Mouse (Mus musculus): ENCODE results near the gene Trpv1. TPM values are rescaled to one million over a fixed set of nuclear protein-coding genes. Genes with fewer than 3 reads are reported as not detected.
A peak's percentile ranks its signal among the peaks of the same experiment; 100 is the strongest.

The Trpv1 gene
- 5.8 and 11.5 TPM in 2 replicates for polyA plus RNA-seq (2015; fragmentation: Nextera tagmentation; extraction: Ambion mirVana)

- Histone ChIP-seq H3K9ac (no peak within 1 kb of the TSS), H3K4me2 (no peak within 1 kb of the TSS), H3K9me3 (no peaks in the 10 kb centered on the region), H3K4me3 (no peak within 1 kb of the TSS), H3K27me3 (no peaks in the 10 kb centered on the region), H3K27ac (replicated peaks) (no peak within 1 kb of the TSS), H3K4me1 (replicated peaks) (no peaks in the 10 kb centered on the region), H3K36me3 (no peaks in the 10 kb centered on the region)
- WGBS: 74% methylated on average over 5 of the region's 5 CpGs
- ATAC-seq (ENCODE audit: low read depth): no peak
Observed at GRCm38 (mm10) chr11:73233992-73234391, at the start of gene Trpv1. Gene Trpv1 (plus strand): TSS chr11:73234292.

DNA sequence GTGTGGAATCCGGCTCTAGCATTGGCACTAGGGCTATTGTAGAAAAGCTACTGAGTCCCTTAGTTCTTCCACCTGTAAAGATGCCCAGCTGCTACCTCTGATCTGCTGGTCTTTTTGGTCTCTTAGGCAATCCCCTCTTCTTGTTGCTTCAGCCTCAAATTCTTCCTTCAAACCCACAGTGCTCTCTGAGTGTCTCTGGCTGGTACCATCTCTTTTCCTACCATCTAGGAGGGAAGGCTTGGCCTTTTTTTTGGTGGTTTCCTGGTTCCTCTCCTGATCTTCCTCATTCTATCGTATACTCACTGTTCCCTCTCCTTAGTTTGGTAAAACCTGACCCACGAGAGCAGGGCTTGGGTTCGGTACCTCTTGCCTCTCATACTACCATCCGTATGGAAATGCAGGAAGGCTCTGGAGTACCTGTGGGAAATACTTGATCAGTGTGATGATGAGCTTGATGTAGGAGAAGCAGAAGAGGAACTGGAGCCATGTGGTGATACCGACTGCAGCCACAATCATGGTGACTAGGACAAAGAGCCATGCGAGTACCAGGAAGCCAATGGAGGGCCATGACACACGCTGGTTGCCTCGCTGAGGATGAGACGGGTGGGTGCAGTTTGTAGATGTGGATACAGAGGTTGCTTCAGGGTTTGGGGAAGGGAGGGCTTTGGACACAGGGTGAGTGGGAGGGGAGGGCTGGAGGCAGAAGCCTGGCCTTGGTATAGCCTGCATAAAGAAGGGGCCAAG is 48.0 kb upstream of the Trpv1 start:
- no peaks in the 10 kb centered on the region for H3K27me3 ChIP-seq
- no peaks in the 10 kb centered on the region for H3K9me3 ChIP-seq
- no peak overlapping the region for H3K4me2 ChIP-seq
- peaks cover 88% of the 10 kb centered on the region for H3K36me3 ChIP-seq
- H3K9ac ChIP-seq: no peak overlapping the region
- H3K27ac ChIP-seq (replicated peaks): no peak overlapping the region
- no peak overlapping the region for H3K4me3 ChIP-seq
- no peaks in the 10 kb centered on the region for H3K4me1 ChIP-seq (replicated peaks)
- no peak for ATAC-seq (ENCODE audit: low read depth)
- 93% methylated on average over 10 of the region's 10 CpGs for WGBS

DNA sequence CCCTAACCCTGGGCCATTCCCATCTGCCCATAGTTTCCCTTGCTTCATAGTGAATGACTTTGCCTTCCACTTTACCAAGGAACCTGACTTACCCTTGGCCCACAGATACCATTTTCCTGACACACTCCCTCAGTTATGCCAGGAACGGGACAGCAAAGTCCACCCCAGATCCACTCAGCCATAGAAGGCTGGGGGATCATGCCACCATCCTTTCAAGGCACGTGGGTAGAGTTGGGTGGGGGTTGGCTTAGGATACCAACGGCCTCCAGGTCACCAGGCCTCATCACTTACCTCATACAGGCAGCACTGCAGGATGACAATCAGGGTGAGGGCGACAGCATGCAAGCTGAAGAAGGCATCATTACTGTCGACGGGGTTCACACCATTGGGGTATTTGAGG is 46.9 kb upstream of the Trpv1 start:
- no peaks in the 10 kb centered on the region for H3K27me3 ChIP-seq
- no peak for ATAC-seq (ENCODE audit: low read depth)
- H3K27ac ChIP-seq (replicated peaks): no peak overlapping the region
- H3K36me3 ChIP-seq: peaks cover 96% of the 10 kb centered on the region
- H3K9me3 ChIP-seq: no peaks in the 10 kb centered on the region
- no peak overlapping the region for H3K9ac ChIP-seq
- H3K4me2 ChIP-seq: no peak overlapping the region
- H3K4me3 ChIP-seq: no peak overlapping the region
- H3K4me1 ChIP-seq (replicated peaks): no peaks in the 10 kb centered on the region
- 88% methylated on average over 6 of the region's 6 CpGs for WGBS

DNA sequence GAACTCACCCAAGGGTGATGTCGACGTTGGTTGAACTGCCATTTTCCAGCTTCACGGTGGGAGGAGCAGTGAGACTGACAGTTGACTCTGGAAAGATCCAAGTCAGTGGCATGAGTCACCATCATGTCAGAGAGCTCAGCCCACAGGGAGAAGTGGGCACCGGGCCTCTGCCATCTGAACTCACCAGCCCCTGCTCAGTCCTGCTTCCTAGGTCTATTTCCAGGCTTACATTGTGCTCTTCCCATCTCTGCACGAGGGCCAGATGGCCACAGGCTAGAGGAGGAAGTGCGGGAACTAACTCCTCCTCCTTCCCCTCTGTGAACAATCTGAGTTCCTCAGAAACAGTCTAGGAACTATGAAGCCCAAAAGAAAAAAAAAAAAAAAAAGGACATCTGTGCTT is 41.0 kb upstream of the Trpv1 start:
- H3K27ac ChIP-seq (replicated peaks): no peak overlapping the region
- peaks cover 15% of the 10 kb centered on the region for H3K4me1 ChIP-seq (replicated peaks)
- H3K9me3 ChIP-seq: no peaks in the 10 kb centered on the region
- H3K9ac ChIP-seq: no peak overlapping the region
- peaks cover 71% of the 10 kb centered on the region for H3K36me3 ChIP-seq
- 80% methylated on average over 6 of the region's 6 CpGs for WGBS
- H3K4me2 ChIP-seq: no peak overlapping the region
- no peak for ATAC-seq (ENCODE audit: low read depth)
- H3K27me3 ChIP-seq: no peaks in the 10 kb centered on the region
- H3K4me3 ChIP-seq: no peak overlapping the region

DNA sequence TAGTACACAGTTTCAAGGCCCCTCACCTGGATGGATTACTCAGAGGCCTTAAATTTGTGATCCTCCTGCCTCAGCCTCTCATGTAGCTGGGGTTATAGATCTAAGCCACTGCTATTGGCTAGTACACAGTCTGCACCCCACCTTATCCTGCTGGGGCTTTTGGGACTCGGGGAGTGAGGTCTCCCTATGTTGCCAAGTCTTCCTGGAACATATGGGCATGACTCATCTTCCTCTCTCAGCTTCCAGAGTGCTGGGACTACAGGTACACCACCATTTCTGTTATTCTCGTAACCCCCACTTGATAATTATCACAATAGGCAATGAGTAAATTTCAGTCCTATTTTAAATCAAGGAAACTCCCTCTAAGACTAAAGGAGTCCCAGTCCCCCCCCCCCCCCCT is 39.6 kb upstream of the Trpv1 start:
- 84% methylated on average over 2 of the region's 2 CpGs for WGBS
- ATAC-seq (ENCODE audit: low read depth): no peak
- Histone ChIP-seq H3K9me3 (no peaks in the 10 kb centered on the region), H3K4me3 (no peak overlapping the region), H3K27ac (replicated peaks) (no peak overlapping the region), H3K36me3 (peaks cover 57% of the 10 kb centered on the region), H3K27me3 (no peaks in the 10 kb centered on the region), H3K4me1 (replicated peaks) (peaks cover 21% of the 10 kb centered on the region), H3K9ac (no peak overlapping the region), H3K4me2 (no peak overlapping the region)

DNA sequence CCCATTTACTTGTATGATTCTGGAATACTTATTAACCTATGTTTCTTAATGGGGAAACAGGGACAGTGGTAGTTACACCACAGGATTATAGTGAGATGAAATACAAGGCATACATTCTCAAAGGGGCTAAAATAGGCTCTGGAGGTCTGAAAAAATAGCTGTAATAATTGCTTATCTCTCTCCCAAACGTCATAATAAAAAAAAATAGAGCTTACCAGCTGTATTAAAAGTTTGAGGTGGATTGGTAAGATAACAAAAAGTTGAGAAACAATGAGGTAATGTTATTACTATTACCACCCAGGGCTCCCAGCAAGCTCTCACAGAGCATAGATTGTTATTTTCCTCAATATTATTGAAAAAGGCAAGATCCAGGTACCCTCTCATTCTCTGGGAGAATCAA is 35.9 kb upstream of the Trpv1 start:
- ATAC-seq (ENCODE audit: low read depth): no peak
- 2% methylated on average over 1 of the region's 1 CpGs for WGBS
- Histone ChIP-seq H3K9me3 (no peaks in the 10 kb centered on the region), H3K4me1 (replicated peaks) (peaks cover 27% of the 10 kb centered on the region), H3K27ac (replicated peaks) (no peak overlapping the region), H3K4me3 (peak overlapping the region; percentile 68), H3K4me2 (peak overlapping the region; percentile 86), H3K36me3 (peaks cover 20% of the 10 kb centered on the region), H3K9ac (peak overlapping the region; percentile 84), H3K27me3 (no peaks in the 10 kb centered on the region)

DNA sequence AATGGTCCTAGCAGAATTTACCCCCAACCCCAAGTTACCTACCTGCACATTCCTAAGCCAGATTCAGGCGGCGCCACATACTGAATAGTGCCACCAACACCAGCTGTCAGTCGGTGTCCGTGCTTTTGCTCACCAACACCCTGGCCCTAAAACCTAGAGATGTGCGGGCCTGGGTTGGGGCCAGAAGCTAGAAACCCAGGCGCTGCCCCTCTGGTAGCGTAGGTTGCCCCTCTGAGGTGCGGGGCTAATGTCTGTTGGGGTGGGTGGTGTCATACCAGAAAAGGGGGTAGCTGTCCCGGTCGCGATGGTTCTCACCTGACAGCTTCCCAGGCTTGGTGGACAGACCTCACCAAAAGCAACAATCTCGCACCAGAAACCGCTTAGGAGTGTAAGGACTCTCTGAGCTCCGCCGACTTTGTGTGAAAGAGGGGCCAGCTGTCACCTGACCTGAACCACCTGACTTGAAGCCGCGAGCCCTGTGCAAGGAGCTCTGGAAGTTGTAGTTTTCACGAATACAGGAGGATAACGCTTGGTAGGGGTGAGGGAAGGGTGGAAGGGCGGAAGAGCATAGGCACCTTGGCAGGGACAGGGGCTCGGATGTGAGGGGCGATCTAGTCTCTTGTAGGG is 35.4 kb upstream of the Trpv1 start, which contains the start of gene Ctns:
TSS of gene Ctns (minus strand) at position 440 of the 627 bp plus-strand sequence.
- Histone ChIP-seq H3K27me3 (no peaks in the 10 kb centered on the region), H3K27ac (replicated peaks) (peak within 1 kb of the TSS; percentile 49), H3K9me3 (no peaks in the 10 kb centered on the region), H3K4me2 (peak within 1 kb of the TSS; percentile 86), H3K9ac (peak within 1 kb of the TSS; percentile 84), H3K36me3 (peaks cover 20% of the 10 kb centered on the region), H3K4me3 (peak within 1 kb of the TSS; percentile 68), H3K4me1 (replicated peaks) (peaks cover 27% of the 10 kb centered on the region)
- 1% methylated on average over 22 of the region's 22 CpGs for WGBS
- ATAC-seq (ENCODE audit: low read depth): peak; percentile 97

DNA sequence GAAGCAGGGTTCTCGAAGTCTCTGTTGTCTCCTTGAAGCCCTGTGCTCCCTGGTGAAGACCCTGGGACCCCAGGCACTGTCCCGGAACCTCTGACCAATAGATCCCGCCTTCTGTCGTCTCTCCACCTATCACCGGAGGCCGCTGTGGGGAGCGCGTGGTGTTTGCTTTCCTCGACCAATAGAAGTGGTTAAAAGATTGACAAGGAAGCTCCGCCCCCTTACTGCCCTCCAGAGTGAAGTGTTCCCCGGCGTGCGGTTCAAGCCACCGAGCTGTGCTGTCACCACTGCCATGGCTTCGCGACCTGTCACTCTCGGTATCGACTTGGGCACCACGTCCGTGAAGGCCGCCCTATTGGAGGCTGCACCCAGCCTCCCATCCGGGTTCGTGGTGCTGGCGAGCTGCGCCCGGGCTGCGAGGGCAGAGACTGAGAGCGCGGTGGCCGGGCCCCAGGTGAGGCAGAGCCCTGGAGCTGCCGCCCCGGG is 34.8 kb upstream of the Trpv1 start, which contains the start of gene Shpk:
TSS of gene Shpk (plus strand) at position 231 of the 483 bp plus-strand sequence.
- no peaks in the 10 kb centered on the region for H3K9me3 ChIP-seq
- H3K27ac ChIP-seq (replicated peaks): peak within 1 kb of the TSS; percentile 49
- H3K4me2 ChIP-seq: peak within 1 kb of the TSS; percentile 86

DNA sequence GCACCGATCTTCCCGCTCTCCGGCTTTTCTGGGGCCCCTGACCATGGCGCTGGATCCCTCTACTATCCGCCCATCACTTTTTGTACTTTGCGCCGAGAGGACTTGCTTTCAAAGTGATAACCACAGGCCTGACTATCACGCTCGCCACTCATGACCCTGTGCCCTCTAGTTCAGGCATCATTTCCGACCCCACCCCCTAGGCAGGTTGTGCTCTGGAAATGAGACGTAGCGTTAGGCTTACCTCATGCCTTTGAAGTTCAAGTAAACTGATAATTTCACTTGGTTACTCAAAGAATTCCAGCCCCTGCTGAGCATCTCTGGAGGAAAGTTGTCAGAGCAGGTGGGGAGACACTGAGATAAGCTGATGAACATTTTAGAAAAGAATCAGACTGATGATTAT is 34.2 kb upstream of the Trpv1 start:
- Histone ChIP-seq H3K36me3 (peaks cover 13% of the 10 kb centered on the region), H3K4me3 (peak overlapping the region; percentile 68), H3K27ac (replicated peaks) (no peak overlapping the region), H3K9ac (peak overlapping the region; percentile 84), H3K4me2 (peak overlapping the region; percentile 86), H3K4me1 (replicated peaks) (peaks cover 27% of the 10 kb centered on the region), H3K27me3 (no peaks in the 10 kb centered on the region), H3K9me3 (no peaks in the 10 kb centered on the region)
- WGBS: 5% methylated on average over 12 of the region's 12 CpGs
- ATAC-seq (ENCODE audit: low read depth): no peak

More for the DNA sequence above, 34.8 kb upstream of the Trpv1 start, which contains the start of gene Shpk:
- peak within 1 kb of the TSS; percentile 68 for H3K4me3 ChIP-seq
- peaks cover 17% of the 10 kb centered on the region for H3K36me3 ChIP-seq
- peak; percentile 98 for ATAC-seq (ENCODE audit: low read depth)
- WGBS: under 1% methylated on average over 32 of the region's 32 CpGs
- H3K27me3 ChIP-seq: no peaks in the 10 kb centered on the region
- H3K4me1 ChIP-seq (replicated peaks): peaks cover 27% of the 10 kb centered on the region
- H3K9ac ChIP-seq: peak within 1 kb of the TSS; percentile 84

GRCm38 (mm10) chr11:73201021-73201420 is 33.1 kb upstream of the Trpv1 start:
- no peak for ATAC-seq (ENCODE audit: low read depth)
- Histone ChIP-seq H3K27ac (replicated peaks) (peak overlapping the region; percentile 38; the same call in 1 of the 2 replicates), H3K4me2 (no peak overlapping the region), H3K9ac (no peak overlapping the region), H3K36me3 (peaks cover 2% of the 10 kb centered on the region; the same call in 1 of the 2 replicates), H3K27me3 (no peaks in the 10 kb centered on the region), H3K9me3 (no peaks in the 10 kb centered on the region), H3K4me3 (no peak overlapping the region), H3K4me1 (replicated peaks) (peaks cover 27% of the 10 kb centered on the region)
- WGBS: 76% methylated on average over 2 of the region's 2 CpGs

- Histone ChIP-seq H3K4me3 (no peak overlapping the region), H3K36me3 (no peaks in the 10 kb centered on the region), H3K4me2 (no peak overlapping the region), H3K27ac (replicated peaks) (no peak overlapping the region), H3K4me1 (replicated peaks) (peaks cover 30% of the 10 kb centered on the region), H3K9me3 (no peaks in the 10 kb centered on the region), H3K27me3 (no peaks in the 10 kb centered on the region), H3K9ac (no peak overlapping the region)
- WGBS: 36% methylated on average over 4 of the region's 4 CpGs
- ATAC-seq (ENCODE audit: low read depth): no peak
Observed at GRCm38 (mm10) chr11:73201597-73201996, 32.5 kb upstream of the Trpv1 start.

DNA sequence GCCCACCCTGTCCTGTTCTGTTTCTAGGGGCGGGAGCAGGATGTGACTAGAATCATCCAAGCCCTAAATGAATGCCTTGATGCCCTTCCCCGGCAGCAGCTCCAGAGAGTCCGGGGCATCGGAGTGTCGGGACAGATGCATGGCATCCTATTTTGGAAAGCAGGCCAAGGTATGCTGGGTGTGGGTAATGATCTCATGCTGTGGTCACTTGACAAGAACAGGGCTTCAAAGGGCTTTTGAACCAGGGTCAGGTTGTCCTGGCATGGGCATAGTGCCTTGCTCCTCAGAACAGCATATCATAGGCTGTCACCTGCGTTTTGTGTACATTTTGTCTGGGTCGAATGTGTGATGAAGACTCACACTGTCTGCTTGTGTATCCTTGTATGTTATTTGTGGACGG is 30.2 kb upstream of the Trpv1 start:
- 85% methylated on average over 8 of the region's 8 CpGs for WGBS
- Histone ChIP-seq H3K4me1 (replicated peaks) (peaks cover 13% of the 10 kb centered on the region), H3K27ac (replicated peaks) (no peak overlapping the region), H3K4me2 (no peak overlapping the region), H3K9me3 (no peaks in the 10 kb centered on the region), H3K4me3 (no peak overlapping the region), H3K9ac (no peak overlapping the region), H3K27me3 (no peaks in the 10 kb centered on the region), H3K36me3 (no peaks in the 10 kb centered on the region)
- ATAC-seq (ENCODE audit: low read depth): no peak
